Comparison of ENCODE assay signal across 35 mouse cellular contexts in genomic region chr3:6617881-6618280, GRCm38 (mm10). TPM values are rescaled to one million over a fixed set of nuclear protein-coding genes. Genes with fewer than 3 reads are reported as not detected.
"Had no signal": no experiment of that assay in that cellular context is flagged by ENCODE, and none has a peak within 500 bp of the region (broad histone marks: within the 10 kb centered on the region; RNA-seq: fewer than 3 reads in every experiment).

No protein-coding gene starts in this region.

- H3K4me1 ChIP-seq: embryonic facial prominence, embryonic 10.5 days; embryonic facial prominence, embryonic 12.5 days; embryonic facial prominence, embryonic 13.5 days; embryonic facial prominence, embryonic 15.5 days; forebrain, embryonic 10.5 days; forebrain, embryonic 12.5 days; forebrain, embryonic 13.5 days; forebrain, embryonic 15.5 days had no signal

- H3K27ac ChIP-seq: embryonic facial prominence, embryonic 10.5 days; embryonic facial prominence, embryonic 12.5 days; embryonic facial prominence, embryonic 13.5 days; embryonic facial prominence, embryonic 15.5 days; forebrain, embryonic 10.5 days; forebrain, embryonic 12.5 days; forebrain, embryonic 13.5 days; forebrain, embryonic 15.5 days; gastrocnemius, adult 2 months; heart, adult 2 months had no signal

- H3K36me3 ChIP-seq: embryonic facial prominence, embryonic 10.5 days; embryonic facial prominence, embryonic 12.5 days; embryonic facial prominence, embryonic 13.5 days; embryonic facial prominence, embryonic 15.5 days; forebrain, embryonic 10.5 days; forebrain, embryonic 12.5 days; forebrain, embryonic 15.5 days had no signal

- DNase-seq: cerebellum, adult 2 months; cerebellum, adult 8-10 months; cerebellum, adult 9-10 months; cerebellum, adult 9-11 months; cerebellum, postnatal 10 days; cerebellum, postnatal 14 days; cerebellum, postnatal 25 days; cerebellum, postnatal 36 days; embryo, embryonic 11 days; forebrain, postnatal 0 days; gastrocnemius, adult 2 months; gastrocnemius, postnatal 10 days; gastrocnemius, postnatal 14 days; gastrocnemius, postnatal 25 days; gastrocnemius, postnatal 36 days; heart, adult 11 months; heart, adult 18-20 months; heart, adult 2 months had no signal

- H3K4me3 ChIP-seq: embryonic facial prominence, embryonic 10.5 days; embryonic facial prominence, embryonic 12.5 days; embryonic facial prominence, embryonic 13.5 days; embryonic facial prominence, embryonic 15.5 days; erythroblast, embryonic 14.5 days; forebrain, embryonic 10.5 days; forebrain, embryonic 12.5 days; forebrain, embryonic 13.5 days; forebrain, embryonic 15.5 days; gastrocnemius, adult 2 months; heart, adult 2 months had no signal

- H3K27me3 ChIP-seq: embryonic facial prominence, embryonic 12.5 days; embryonic facial prominence, embryonic 13.5 days; embryonic facial prominence, embryonic 15.5 days; forebrain, embryonic 12.5 days; forebrain, embryonic 13.5 days; forebrain, embryonic 15.5 days had no signal

RNA-seq across cellular contexts. Expression of gene 1700008P02Rik, which starts 2.4 kb away (rescaled TPM):
- polyA plus RNA-seq: cerebellum, adult 2 months; cortical plate, adult 2 months; embryonic facial prominence, embryonic 10.5 days; embryonic facial prominence, embryonic 11.5 days; embryonic facial prominence, embryonic 12.5 days; embryonic facial prominence, embryonic 13.5 days; embryonic facial prominence, embryonic 14.5 days; embryonic facial prominence, embryonic 15.5 days; erythroblast, embryonic 14.5 days; forebrain, embryonic 10.5 days; forebrain, embryonic 11.5 days; forebrain, embryonic 12.5 days; forebrain, embryonic 13.5 days; forebrain, embryonic 14.5 days; forebrain, embryonic 15.5 days; forebrain, embryonic 16.5 days; forebrain, postnatal 0 days; frontal cortex, adult 2 months; gonadal fat pad, adult 2 months; heart, adult 2 months had no signal
